Mouse (Mus musculus) retina, embryonic 14.5 days (tissue): ENCODE measurements around the gene BC025446.
"Not testable (repeated sequence)": the region's sequence is repeated elsewhere in the genome, so short reads cannot be mapped to it uniquely, and the experiment has no call there.

Experiments
- DNase-seq: peaks from one replicate; pipeline ENCODE4 v3.0.0-alpha.2; 2015; ENCODE audit warnings: low spot score

The BC025446 gene

DNA sequence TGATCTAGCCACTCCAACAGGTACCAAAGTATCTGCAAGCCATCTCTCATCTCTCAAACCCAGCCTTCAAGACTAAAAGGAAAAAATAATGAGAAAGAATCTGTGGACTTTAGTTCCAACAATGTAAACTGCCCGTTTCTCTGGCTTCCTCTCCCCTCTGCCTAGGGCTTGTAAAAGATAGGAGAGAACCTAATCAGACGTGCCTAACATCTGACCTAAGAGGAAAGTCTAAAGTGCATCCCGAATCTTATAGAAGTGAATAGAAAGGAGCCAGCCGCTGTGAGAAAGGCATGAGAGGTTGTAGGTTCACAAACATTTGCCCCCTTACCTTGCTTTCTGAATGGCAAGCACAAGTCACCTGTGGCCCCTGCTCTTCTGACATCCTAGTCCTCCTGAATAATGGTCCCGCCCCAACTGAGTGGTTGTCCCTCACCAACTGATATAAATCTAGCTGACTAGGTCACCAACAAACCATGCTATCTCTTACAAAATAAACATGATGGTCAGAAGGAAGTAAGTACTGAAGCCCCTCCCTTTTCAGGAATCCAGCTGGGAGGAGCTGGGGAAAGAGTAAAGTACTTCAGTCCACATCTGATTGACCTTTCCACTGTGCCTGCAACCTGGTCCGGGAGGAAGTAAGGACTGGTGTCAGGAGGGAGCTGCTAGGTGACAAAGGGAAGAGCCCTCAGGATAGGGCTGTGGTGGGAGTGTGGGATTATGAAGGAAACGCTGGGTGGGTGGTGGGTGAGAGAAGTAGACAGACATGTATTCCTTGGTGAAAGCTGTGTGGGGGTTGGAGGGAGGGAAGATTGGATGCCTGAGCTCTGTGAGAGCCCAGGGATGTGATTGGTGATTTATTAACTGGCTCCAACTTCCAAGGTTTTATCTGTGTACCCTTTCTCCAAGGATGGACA, at the start of gene BC025446:
Gene BC025446 (plus strand): TSS at position 599 of the 914 bp plus-strand sequence.
- no peak for DNase-seq

DNA sequence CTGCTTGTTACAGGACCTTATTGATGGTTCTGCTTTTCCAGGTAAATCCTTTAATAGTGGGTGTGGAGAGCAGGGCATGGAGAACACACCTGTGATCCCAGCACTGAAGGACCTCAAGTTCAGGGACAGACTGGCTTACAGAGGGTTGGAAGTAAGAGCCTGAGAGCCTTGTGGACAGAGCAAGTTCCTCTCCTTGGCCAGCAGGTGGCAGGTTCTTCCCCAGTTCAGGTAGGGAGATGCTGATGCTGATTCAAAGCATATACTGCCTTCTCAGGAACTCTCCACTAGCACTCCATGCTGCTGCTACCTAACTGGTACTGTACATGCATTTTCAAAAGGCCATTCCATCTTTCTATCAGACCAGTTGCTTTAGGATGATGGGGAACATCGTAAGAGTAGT, 40.7 kb upstream of the BC025446 start:
- peak; percentile 59 for DNase-seq

DNA sequence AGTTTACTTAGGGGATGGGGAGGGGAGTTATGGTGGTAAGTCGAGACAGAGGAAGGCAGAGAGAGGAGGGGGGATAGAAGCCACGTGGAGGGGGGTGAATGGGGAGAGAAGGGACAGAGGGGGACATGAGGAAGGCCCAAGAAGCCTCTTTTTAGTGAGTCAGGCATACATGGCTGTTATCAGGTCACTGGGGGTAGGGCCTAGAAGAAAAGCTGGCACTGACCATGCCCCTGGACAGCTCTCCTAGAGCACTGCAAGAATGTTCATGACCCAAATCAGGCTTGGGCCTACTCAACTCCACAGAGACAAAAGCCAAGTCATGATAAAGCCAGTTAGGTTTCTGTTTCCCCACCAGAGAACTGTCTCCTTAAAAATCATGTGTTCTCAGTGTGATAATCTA, 29.9 kb upstream of the BC025446 start:
- DNase-seq = no peak

DNA sequence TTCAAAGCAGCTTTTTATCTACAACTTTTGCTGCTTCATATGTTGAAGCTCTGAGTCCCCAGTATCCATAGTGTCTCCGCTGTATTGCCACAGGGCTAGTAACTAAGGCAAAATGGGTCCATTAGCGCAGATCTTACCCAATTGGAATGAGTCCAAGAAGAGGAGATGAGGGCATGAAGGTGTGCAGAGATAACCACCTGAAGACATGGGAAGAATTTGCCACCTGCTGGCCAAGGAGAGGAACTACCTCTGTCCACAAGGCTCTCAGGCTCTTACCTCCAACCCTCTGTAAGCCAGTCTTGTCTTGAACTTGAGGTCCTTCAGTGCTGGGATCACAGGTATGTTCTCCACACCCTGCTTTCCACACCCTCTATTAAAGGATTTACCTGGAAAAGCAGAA, 27.1 kb upstream of the BC025446 start:
- peak; percentile 59 for DNase-seq

DNA sequence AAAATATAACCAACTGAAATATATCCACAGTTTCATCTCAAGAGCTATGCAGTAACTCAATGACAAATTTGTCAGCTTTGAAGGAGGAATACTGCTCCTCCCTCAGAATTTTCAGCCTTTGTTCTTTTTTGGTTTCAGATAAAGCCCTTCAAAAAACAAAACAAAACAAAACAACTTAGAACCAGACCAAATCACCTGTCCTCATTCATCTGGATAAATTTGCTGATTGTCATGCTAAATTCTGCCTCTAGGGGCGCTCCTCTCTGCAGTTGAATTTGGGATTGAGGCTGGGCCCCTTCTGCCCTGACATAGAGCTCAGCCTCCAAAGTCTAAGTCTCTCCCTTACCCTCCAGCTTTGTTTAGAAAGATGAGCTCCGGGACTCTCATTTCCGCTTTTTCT, 25.6 kb upstream of the BC025446 start:
- DNase-seq = not testable (repeated sequence)

DNA sequence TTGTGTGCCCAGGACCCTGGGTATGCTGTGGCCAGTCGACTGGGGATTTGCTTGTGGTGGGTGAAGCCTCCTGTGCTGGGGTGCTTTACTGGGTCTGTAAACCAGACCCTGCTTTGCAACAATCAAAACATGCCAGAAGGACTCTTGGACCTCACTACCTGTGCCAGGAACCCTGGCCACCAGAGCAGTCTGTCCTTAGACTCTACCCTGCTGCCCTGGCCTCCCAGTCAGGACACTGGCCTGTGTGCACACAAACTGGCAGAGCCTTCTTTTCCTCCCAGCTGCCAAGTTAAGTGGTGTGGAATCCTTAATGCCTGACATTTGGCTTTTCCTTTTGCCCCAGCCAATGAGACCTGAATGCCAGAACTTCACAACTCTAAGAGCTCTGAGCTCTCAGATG, 655 bp downstream of the BC025446 start:
- DNase-seq = no peak

DNA sequence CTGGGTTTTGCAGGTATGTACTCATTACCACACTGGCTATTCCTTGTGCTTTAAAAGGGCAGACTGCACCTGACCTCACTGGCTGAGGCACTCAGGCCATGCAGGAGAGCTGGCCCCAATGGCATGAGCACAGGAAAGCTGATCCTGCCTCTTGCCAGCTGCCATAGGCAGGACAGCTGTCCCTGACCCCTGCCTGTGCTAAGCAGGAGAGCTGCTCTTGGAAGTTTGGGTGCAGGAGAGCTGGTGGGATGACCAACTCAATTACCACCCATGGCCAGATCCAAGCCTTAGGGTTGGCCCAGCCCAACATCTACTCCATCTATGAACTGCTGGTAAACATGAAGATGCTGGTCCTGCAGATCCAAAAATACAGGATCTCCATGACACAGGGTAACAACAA, 5.8 kb downstream of the BC025446 start:
- no peak for DNase-seq

DNA sequence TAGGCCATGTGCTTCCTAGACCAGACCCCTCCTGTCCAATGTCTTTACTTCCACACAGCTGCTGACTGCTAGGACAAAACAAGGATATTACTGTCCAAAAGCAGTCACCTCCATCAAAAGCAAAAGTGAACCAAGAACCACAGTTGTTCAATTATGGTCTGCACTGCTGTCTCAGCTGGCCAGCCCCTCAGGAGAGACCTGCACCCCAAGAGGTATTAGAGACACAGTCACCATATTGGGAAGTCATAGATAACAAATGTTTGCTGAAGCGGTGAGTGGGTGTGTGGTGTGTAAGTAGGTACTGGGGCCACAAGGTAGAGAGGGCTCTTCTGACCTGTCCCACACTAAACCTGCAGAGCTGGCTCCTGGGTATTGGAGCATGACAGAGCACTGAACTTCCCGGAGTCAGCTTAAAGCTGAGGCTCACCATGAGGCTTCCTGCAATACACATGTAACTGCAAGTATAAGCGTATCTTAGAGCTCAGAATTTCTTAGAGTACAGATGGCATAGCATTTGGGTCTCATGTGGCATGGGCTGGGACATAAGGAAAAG, 21.6 kb downstream of the BC025446 start:
- no peak for DNase-seq

DNA sequence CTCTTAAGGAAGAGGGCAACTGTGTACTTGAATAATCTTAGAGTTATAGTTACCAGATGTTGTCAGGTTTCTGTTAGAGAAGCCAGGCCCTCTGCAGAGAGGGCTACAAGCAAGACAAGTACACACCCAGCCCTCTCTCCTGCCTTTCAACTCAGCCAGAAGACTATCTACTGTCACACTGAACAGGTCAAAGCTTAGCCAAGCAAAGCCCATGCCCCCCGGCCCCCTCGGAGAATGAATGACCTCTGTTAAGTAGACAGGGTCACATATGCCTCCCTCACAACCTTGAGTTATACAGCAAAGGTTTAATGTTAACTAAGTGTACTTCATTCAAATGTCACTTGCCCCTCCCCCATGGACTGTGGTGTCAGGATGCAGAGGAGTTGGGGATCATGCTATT, 24.4 kb downstream of the BC025446 start:
- no peak for DNase-seq

DNA sequence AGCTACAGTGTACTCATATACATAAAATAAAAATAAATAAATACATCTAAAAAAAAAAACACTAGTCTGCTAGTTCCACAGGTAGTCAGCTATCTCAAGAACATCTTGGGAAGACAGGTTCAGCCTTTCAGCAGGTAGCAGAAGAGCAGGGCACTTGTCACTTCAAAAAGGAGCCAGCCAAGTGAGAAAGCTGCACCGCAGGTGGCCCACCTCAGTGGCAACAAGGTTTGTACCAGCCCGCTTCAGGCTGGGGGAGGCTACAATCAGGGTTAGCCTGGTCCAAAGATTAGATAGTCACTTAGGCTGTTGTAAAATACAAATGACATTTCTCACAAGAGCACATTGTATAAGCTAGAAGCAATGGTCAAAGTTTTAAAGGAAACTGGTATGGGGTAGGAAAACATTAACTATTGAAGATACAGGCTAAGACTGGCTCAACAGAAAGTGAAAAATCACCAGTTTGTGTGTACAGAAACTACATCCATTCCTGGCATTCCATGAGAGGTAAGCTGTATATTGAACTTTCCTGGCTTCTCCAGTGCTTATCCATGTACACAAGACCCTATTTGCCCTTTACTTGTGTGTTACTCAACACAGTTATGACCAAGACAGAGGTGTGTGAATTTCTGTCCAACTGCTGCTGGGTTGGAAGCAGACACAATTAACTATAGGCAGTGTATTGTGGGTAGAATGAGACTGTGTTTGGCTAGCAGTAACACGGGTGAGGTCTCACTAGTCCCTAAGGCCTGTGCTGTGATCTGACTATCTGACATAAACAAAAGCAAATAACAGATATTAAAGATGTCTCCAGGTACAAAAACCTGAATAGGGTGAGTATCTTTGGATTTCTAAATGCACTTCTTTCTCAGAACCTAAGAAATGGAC, 26.8 kb downstream of the BC025446 start:
- DNase-seq = no peak

DNA sequence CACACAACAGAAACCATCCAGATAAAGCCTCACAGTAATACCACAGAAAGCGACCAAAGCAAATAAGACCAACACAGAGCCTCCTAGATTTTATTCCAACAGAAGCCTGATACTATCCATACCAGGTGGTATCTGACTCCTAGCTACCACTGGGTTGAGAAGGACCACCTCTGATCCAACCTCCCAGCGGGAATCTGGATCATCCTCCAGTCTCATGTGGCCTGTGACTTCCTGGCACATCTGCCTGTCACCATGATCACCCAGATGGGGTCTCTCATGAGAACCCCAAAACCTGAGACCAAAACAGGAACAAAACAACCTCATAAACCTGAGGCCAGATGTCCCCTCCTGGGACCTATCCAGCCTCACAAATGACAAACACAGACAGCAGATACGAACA, 38.5 kb downstream of the BC025446 start:
- DNase-seq = no peak

DNA sequence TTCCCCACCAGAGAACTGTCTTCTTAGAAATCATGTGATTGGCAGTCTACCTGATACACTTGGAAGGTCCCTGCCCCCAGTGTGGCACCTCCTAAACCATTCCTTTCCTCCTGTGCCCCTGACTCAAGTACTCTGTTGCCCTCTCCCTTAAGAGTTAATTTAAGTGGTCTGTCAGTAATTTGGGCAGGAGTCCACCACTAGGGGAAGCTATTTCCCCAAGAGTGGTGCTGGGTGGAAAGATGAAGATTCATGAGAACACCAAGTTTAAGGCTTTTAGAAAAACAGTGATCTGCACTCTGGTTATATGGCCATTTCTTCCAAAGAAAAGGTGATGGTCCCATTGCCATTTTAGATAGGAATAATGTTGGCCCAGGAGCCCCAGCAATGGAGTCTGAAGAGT, 49.7 kb downstream of the BC025446 start:
- DNase-seq = no peak

DNA sequence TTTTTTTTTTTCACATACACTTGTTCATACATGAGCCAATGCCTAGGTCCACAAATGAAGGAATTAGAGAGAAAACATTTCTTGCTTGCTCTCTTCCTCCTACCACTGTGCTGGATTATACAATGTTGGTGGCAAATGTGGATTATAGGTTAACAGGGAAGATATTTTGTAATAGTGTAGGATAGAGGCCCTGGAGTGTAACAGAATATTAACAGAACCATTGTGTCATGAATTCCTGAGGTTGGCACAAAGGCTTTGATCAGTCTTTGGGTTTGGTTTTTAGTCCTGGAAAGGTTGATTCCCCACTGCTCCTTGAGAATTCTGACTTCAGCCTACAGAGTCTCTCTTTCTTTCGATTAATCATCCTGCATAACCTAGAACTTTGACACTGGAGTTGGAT, 50.5 kb downstream of the BC025446 start:
- DNase-seq = no peak

DNA sequence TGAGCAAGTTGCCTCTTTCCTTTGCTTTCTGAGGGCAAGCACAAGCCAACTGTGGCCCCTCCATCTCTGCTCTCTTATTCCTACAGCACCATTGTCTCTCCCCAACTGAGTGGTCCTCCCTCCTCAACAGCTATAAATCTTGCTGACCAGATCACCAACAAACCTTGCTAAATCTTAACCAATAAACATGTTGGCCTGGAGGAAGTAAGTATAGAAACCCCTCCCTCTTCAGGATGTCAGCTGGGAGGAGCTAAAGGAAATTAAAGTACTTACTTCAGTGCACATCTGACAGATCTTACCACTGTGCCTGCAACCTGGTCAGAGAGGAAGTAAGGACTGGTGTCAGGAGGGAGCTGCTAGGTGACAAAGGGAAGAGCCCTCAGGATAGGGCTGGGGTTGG, 51.9 kb downstream of the BC025446 start, which contains the start of gene Ly6f:
Gene Ly6f (plus strand): TSS at position 301 of the 400 bp plus-strand sequence.
- no peak for DNase-seq

DNA sequence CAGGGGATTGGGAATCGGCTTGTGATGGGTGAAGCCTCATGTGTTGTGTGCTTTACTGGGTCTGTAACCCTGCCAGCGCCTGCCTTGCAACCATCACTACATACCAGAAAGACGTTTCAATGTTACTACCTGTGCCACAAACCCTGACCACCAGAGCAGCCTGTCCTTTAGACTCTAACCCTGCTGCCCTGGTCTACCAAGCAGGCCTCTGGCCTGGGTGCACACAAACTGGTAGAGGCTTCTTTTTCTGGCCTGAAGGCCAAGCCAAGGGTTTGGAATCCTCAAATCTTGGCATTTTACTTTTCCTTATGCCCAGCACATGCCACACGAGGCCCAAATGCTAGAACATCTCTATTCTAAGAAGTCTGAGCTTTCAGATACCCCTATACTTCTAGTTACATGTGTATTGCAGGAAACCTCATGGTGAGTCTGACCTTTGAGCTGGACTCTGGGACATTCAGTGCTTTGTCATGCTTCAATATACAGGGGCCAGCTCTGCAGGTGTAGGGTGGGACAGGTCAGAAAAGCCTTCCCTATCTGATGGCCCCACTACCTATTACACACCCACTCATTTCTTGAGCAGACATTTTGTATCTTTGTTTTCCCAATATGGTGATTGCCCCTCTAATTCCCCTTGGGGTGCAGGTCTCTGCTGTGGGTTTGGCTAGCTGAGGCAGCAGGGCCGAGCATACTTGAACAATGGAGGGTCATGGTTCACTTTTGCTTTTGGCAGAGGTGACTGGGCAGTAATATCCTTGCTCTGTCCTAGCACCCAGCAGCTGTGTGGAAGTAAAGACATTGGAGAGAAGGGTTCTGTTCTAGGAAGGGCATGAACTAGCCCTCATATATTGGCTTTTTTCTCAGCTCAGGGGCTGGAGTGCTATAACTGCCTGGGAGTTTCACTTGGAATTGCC, 53.0 kb downstream of the BC025446 start:
- no peak for DNase-seq

DNA sequence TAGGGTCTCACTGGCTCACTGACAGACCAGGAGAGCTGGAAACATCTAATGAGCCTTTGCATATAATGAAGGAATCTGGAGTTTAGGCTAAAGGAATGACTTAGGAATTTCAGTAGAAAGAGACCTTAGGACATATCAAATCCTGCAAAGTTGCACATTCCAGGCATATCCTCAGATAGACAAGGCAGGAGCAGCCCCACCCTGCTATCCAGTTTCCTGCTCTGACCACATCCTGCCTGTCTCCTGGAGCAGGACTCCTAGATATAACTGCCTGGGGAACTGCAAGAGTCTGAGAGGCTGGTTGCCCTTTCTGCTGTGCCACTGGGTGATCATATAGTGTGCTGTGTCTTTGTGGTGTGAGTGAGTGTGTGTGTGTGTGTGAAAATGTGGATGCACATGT, 54.0 kb downstream of the BC025446 start:
- no peak for DNase-seq

DNA sequence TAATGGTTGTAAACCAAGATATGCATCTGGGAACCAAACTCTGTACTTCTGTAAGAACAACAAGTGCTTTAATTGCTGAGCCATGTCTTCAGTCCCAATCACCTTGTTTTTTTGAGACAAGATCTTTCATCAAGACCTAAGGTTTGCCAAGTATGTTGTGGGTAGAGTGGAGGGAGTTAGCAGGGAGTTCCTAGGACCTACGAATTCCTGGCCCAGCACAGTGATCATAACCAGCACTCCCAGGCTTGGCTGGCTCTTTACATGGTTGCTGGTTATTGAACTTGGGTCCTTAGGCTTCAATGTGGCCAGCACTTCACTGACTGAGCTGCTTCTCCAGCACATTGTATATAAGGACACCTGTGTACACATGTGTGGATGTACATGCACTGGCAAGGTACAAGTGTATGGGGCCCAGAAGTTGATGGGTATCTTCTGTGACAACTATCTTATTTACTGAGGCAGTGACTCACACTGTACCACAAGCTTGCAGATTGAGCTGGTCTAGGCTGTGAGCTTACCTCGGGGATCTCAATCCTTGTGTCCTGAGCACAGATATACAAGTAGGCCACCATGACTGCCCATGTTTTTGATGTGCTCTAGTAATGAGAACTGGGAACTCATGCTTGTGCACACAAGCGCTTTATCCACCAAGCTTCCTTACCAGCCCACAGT, 54.7 kb downstream of the BC025446 start:
- no peak for DNase-seq

DNA sequence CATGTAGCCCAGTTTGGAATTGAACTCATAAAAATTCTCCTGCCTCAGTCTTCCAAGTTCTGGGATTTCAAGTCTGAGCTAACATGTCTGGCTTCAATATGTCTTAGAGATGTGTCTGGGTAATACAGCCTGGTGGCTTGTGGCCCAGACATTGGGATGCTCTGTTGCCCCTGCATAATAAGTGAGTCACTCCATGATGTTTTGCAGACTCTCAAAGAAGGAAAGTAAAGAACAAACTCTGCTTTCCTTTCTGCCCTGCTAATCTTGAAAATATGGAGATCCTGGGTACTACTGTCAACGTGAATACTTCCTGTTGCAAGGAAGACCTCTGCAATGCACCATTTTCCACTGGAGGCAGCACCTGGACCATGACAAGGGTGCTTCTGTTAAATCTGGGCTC, 55.2 kb downstream of the BC025446 start:
- DNase-seq = no peak

DNA sequence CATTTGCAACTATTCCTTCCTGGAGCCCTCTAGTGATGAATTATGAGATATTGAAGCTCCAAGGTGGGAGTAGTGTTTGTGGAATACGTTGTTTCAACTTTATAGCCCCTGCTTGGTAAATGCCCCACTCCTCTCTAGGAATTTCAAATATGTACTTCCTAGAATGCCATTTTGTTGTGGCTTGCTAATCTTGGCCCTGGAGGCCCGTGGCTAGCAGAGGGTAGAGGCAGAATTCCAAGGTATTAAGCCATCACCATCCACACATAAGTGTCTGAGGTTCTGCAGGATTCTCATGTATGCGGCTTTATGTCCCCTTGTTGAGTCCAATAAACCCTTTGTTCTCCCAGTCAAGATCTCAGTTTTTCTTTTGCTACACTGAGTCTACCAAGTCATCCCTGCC, 55.7 kb downstream of the BC025446 start:
- DNase-seq = no peak
